Mouse (Mus musculus) megakaryocyte, embryonic 14.5 days (primary cell): ENCODE results near the gene Plch2.

Source experiments
- FLI1 ChIP-seq: IDR thresholded peaks from 2 replicates; pipeline ENCODE4 v1.6.1; 2012; ENCODE audit warnings: low read length, inconsistent platforms, mixed read lengths
- GATA1 ChIP-seq: IDR thresholded peaks from 3 replicates; pipeline ENCODE4 v1.6.1; 2012; ENCODE audit warnings: mixed read lengths, low read length, inconsistent platforms, borderline replicate concordance

- no peak for TF ChIP-seq FLI1
- TF ChIP-seq GATA1 = no peak
Measured at GRCm38 (mm10) chr4:155070921-155071320, 14.3 kb upstream of the Plch2 start.
